In the genomic region with DNA sequence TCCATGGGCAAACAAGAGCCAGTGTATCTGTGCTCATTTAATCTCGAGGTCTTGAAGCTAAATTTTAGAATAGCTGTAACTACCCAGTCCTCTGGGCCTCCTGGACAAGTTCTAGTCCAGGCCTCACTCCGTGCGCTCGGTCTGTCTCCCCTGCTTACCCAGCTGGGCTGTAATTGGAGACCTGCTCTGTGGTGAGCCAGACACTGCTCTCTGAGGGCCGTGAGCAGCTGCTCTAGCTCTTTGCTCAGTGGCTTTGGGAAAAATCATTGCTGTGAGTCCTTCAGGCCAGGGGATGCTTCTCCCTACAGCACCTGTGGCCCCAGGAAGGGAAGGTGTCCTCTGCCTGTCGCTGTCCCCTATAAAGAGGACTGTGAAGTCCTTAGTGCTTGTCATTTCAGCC, we compare ENCODE assay signal across 31 mouse cellular contexts. TPM values are rescaled to one million over a fixed set of nuclear protein-coding genes. Genes with fewer than 3 reads are reported as not detected.
A peak's percentile ranks its signal among the peaks of the same experiment; 100 is the strongest.
DNase-seq lines count a peak whose midpoint lies in the region; ATAC-seq and TF ChIP-seq lines count a peak whose summit lies in the region.
"Had no signal": no experiment of that assay in that cellular context is flagged by ENCODE, and none has a peak within 500 bp of the region (broad histone marks: within the 10 kb centered on the region; RNA-seq: fewer than 3 reads in every experiment).

No protein-coding gene starts in this region.

- no peak overlapping the region for H3ac ChIP-seq in myocyte (ENCODE audit: control insufficient read depth, insufficient read length)

- WGBS in lung, embryonic 16.5 days: 59% methylated on average over 6 of the region's 6 CpGs
- WGBS in embryonic facial prominence, embryonic 12.5 days: 39% methylated on average over 6 of the region's 6 CpGs
- WGBS in forebrain, embryonic 12.5 days: 72% methylated on average over 6 of the region's 6 CpGs

- H3K27ac ChIP-seq in gastrocnemius, adult 2 months: peak overlapping the region; percentile 75
- H3K27ac ChIP-seq in lung, embryonic 16.5 days (ENCODE audit: low read length): no peak overlapping the region
- no peak overlapping the region for H3K27ac ChIP-seq in embryonic facial prominence, embryonic 12.5 days
- no peak overlapping the region for H3K27ac ChIP-seq in forebrain, embryonic 12.5 days
- H3K27ac ChIP-seq: forebrain, embryonic 10.5 days; hindbrain, embryonic 15.5 days; intestine, embryonic 15.5 days; midbrain, embryonic 12.5 days had no signal

- TF ChIP-seq POLR2A in myocyte (IDR thresholded peaks at IDR 0.05; ENCODE audit: insufficient read length, low read depth): no peak

- TF ChIP-seq CTCF in gastrocnemius, adult 2 months (IDR thresholded peaks at IDR 0.05): no peak

- no peak for ATAC-seq in lung, embryonic 16.5 days (ENCODE audit: low read depth)
- no peak for ATAC-seq in embryonic facial prominence, embryonic 12.5 days (ENCODE audit: insufficient number of reproducible peaks, insufficient read depth, low FRiP score, low TSS enrichment)
- no peak for ATAC-seq in forebrain, embryonic 12.5 days (ENCODE audit: low FRiP score)
- ATAC-seq: forebrain, postnatal 0 days; intestine, embryonic 15.5 days; Patski had no signal

- intact Hi-C loops in gastrocnemius, adult 2 months (cut with DNase I): no loop called here
- intact Hi-C loops in gastrocnemius, postnatal 36 days (cut with DNase I): no loop called here

- peaks cover 64% of the 10 kb centered on the region for H3K79me2 ChIP-seq in myocyte (ENCODE audit: control insufficient read depth, insufficient read depth)

- H3K9ac ChIP-seq in lung, embryonic 16.5 days (ENCODE audit: low read length): 0 out of 2 replicates have a peak overlapping the region, but pooled peaks have one; percentile 11
- peak overlapping the region; percentile 30; the same call in 1 of the 2 replicates for H3K9ac ChIP-seq in embryonic facial prominence, embryonic 12.5 days
- no peak overlapping the region for H3K9ac ChIP-seq in forebrain, embryonic 12.5 days
- H3K9ac ChIP-seq: forebrain, postnatal 0 days; hindbrain, embryonic 15.5 days; intestine, embryonic 15.5 days; midbrain, embryonic 12.5 days had no signal

- H3K27me3 ChIP-seq in lung, embryonic 16.5 days (ENCODE audit: control insufficient read depth, insufficient read depth, low read depth, low read length): no peaks in the 10 kb centered on the region
- H3K27me3 ChIP-seq in embryonic facial prominence, embryonic 12.5 days: no peaks in the 10 kb centered on the region
- H3K27me3 ChIP-seq in myocyte (ENCODE audit: control insufficient read depth, insufficient read depth, insufficient read length): no peaks in the 10 kb centered on the region
- no peaks in the 10 kb centered on the region for H3K27me3 ChIP-seq in forebrain, embryonic 12.5 days
- H3K27me3 ChIP-seq: hindbrain, embryonic 15.5 days; intestine, embryonic 15.5 days; midbrain, embryonic 12.5 days; Patski had no signal

- no peak overlapping the region for H3K4me2 ChIP-seq in lung, embryonic 16.5 days (ENCODE audit: low read depth, low read length)
- no peak overlapping the region for H3K4me2 ChIP-seq in embryonic facial prominence, embryonic 12.5 days (replicated peaks)
- H3K4me2 ChIP-seq in myocyte (ENCODE audit: low read depth): peak overlapping the region; percentile 63
- no peak overlapping the region for H3K4me2 ChIP-seq in forebrain, embryonic 12.5 days
- H3K4me2 ChIP-seq: hindbrain, embryonic 15.5 days; intestine, embryonic 15.5 days; midbrain, embryonic 12.5 days had no signal

- no peaks in the 10 kb centered on the region for H3K9me3 ChIP-seq in lung, embryonic 16.5 days (ENCODE audit: control insufficient read depth, low read length)
- H3K9me3 ChIP-seq in embryonic facial prominence, embryonic 12.5 days: no peaks in the 10 kb centered on the region
- no peaks in the 10 kb centered on the region for H3K9me3 ChIP-seq in forebrain, embryonic 12.5 days
- H3K9me3 ChIP-seq: forebrain, embryonic 10.5 days; hindbrain, embryonic 15.5 days; intestine, embryonic 15.5 days; midbrain, embryonic 12.5 days had no signal

- peaks cover 33% of the 10 kb centered on the region for H3K4me1 ChIP-seq in lung, embryonic 16.5 days (replicated peaks; ENCODE audit: control insufficient read depth, insufficient read depth, low read length)
- H3K4me1 ChIP-seq in embryonic facial prominence, embryonic 12.5 days: peaks cover 7% of the 10 kb centered on the region
- H3K4me1 ChIP-seq in forebrain, embryonic 12.5 days: peaks cover 7% of the 10 kb centered on the region

- DNase-seq in gastrocnemius, adult 2 months: peak; percentile 67
- DNase-seq in gastrocnemius, postnatal 36 days: no peak
- no peak for DNase-seq in lung, adult 18-20 months
- DNase-seq in frontal cortex, postnatal 36 days (ENCODE audit: low spot score in 2 of 2): no peak
- DNase-seq: cerebellum, adult 11-12 months; cerebellum, postnatal 10 days; forebrain, postnatal 0 days; heart, postnatal 4 days; kidney, adult 8-10 months; kidney, postnatal 10 days; layer of hippocampus, postnatal 36 days; lung, postnatal 10 days; thymus, adult 18-20 months; thymus, postnatal 4 days had no signal

- H3K4me3 ChIP-seq in gastrocnemius, adult 2 months: 0 out of 2 replicates have a peak overlapping the region, but pooled peaks have one; percentile 7
- no peak overlapping the region for H3K4me3 ChIP-seq in lung, embryonic 16.5 days (ENCODE audit: low read length)
- H3K4me3 ChIP-seq in embryonic facial prominence, embryonic 12.5 days: no peak overlapping the region
- no peak overlapping the region for H3K4me3 ChIP-seq in myocyte
- H3K4me3 ChIP-seq in forebrain, embryonic 12.5 days (replicated peaks): no peak overlapping the region
- H3K4me3 ChIP-seq: forebrain, embryonic 10.5 days; hindbrain, embryonic 15.5 days; intestine, embryonic 15.5 days; midbrain, embryonic 12.5 days had no signal

- H3K36me3 ChIP-seq in lung, embryonic 16.5 days (ENCODE audit: control insufficient read depth, insufficient read depth, low read length): no peaks in the 10 kb centered on the region
- H3K36me3 ChIP-seq in embryonic facial prominence, embryonic 12.5 days: no peaks in the 10 kb centered on the region
- peaks cover 6% of the 10 kb centered on the region for H3K36me3 ChIP-seq in myocyte (ENCODE audit: control insufficient read depth, insufficient read depth)
- no peaks in the 10 kb centered on the region for H3K36me3 ChIP-seq in forebrain, embryonic 12.5 days (replicated peaks)

TF ChIP-seq in myocyte, 11 proteins besides CTCF, POLR2A, EP300 and RAD21:
- no peak for TF ChIP-seq MAX (IDR thresholded peaks at IDR 0.05; ENCODE audit: low read depth)
- TF ChIP-seq TCF3 (IDR thresholded peaks at IDR 0.05; ENCODE audit: insufficient read length, low read depth): peak; percentile 63
- TF ChIP-seq SRF (IDR thresholded peaks at IDR 0.05; ENCODE audit: control insufficient read depth, insufficient read length, low read depth): no peak
- TF ChIP-seq TCF12 (IDR thresholded peaks at IDR 0.05; ENCODE audit: insufficient read depth, poor library complexity, severe bottlenecking): peak; percentile 68
- TF ChIP-seq POLR2AphosphoS2 (IDR thresholded peaks at IDR 0.05; ENCODE audit: insufficient read length, low read depth): no peak
- TF ChIP-seq MYOG (IDR thresholded peaks at IDR 0.05; ENCODE audit: control insufficient read depth in 1 of 3, insufficient read depth in 1 of 3, insufficient read length in 2 of 3, low read depth in 2 of 3): peak; percentile 72 to 97 (median 79)
- no peak for TF ChIP-seq E2F4 (IDR thresholded peaks at IDR 0.05; ENCODE audit: insufficient read depth)
- TF ChIP-seq USF1 (IDR thresholded peaks at IDR 0.05; ENCODE audit: low read depth): no peak
- TF ChIP-seq MYOD1 (IDR thresholded peaks at IDR 0.05; ENCODE audit: control insufficient read depth in 1 of 3, insufficient read length in 2 of 3, low read depth in 2 of 3): peak; percentile 95 to 99 (median 98)
- TF ChIP-seq CEBPB (IDR thresholded peaks at IDR 0.05; ENCODE audit: insufficient read depth, poor library complexity, severe bottlenecking): no peak
- no peak for TF ChIP-seq REST (IDR thresholded peaks at IDR 0.05; ENCODE audit: insufficient read depth, insufficient read length)

RNA-seq across cellular contexts. Expression of a gene that starts 28.3 kb away (rescaled TPM):
- 10 to 100 TPM; 12.7 to 22.8 TPM for total RNA-seq in gastrocnemius, adult 2 months (2021)
- total RNA-seq in gastrocnemius, postnatal 36 days (2021): 10 to 100 TPM; 15.0 to 18.5 TPM
- polyA plus RNA-seq in lung, embryonic 16.5 days (2015; fragmentation: Nextera tagmentation; extraction: Ambion mirVana): 66.5 and 69.0 TPM in 2 replicates
- 57.9 and 69.8 TPM in 2 replicates for polyA plus RNA-seq in embryonic facial prominence, embryonic 12.5 days (2016; fragmentation: Nextera tagmentation; extraction: Ambion mirVana)
- polyA plus RNA-seq in myocyte (2012; fragmentation: generic; extraction: Trizol): 167 TPM
- 85.9 and 86.7 TPM in 2 replicates for polyA plus RNA-seq in forebrain, embryonic 12.5 days (2016; fragmentation: Nextera tagmentation; extraction: Ambion mirVana)

RNA-seq across cellular contexts. Expression of a gene that starts 47.5 kb away (rescaled TPM):
- not detected for total RNA-seq in gastrocnemius, adult 2 months (2021)
- not detected for total RNA-seq in gastrocnemius, postnatal 36 days (2021)
- 0.54 and 0.87 TPM in 2 replicates for polyA plus RNA-seq in lung, embryonic 16.5 days (2015; fragmentation: Nextera tagmentation; extraction: Ambion mirVana)
- polyA plus RNA-seq in embryonic facial prominence, embryonic 12.5 days (2016; fragmentation: Nextera tagmentation; extraction: Ambion mirVana): 0.09 TPM in 1 of 2 replicates, not detected in the other
- polyA plus RNA-seq in myocyte (2012; fragmentation: generic; extraction: Trizol): not detected
- not detected in 2 replicates for polyA plus RNA-seq in forebrain, embryonic 12.5 days (2016; fragmentation: Nextera tagmentation; extraction: Ambion mirVana)
- total RNA-seq: adrenal gland, adult 18-20 months; adrenal gland, postnatal 4 days; forebrain, postnatal 0 days; heart, adult 18-20 months; heart, postnatal 4 days; layer of hippocampus, postnatal 36 days; left cerebral cortex, postnatal 25 days; liver, adult 2 months; monocyte, adult 5-6 weeks had no signal
- polyA plus RNA-seq: cortical plate, adult 2 months; forebrain, embryonic 10.5 days; forebrain, postnatal 0 days; hindbrain, embryonic 15.5 days; liver, adult 2 months; liver, embryonic 16.5 days; Patski had no signal

RNA-seq across cellular contexts. Expression of a gene that starts 54.0 kb away (rescaled TPM):
- under 1 TPM; 0.13 to 0.45 TPM for total RNA-seq in gastrocnemius, adult 2 months (2021)
- total RNA-seq in gastrocnemius, postnatal 36 days (2021): under 1 TPM; 0.27 to 0.43 TPM
- 6.6 and 10.1 TPM in 2 replicates for polyA plus RNA-seq in lung, embryonic 16.5 days (2015; fragmentation: Nextera tagmentation; extraction: Ambion mirVana)
- 6.4 and 6.6 TPM in 2 replicates for polyA plus RNA-seq in embryonic facial prominence, embryonic 12.5 days (2016; fragmentation: Nextera tagmentation; extraction: Ambion mirVana)
- 0.65 TPM for polyA plus RNA-seq in myocyte (2012; fragmentation: generic; extraction: Trizol)
- polyA plus RNA-seq in forebrain, embryonic 12.5 days (2016; fragmentation: Nextera tagmentation; extraction: Ambion mirVana): 1.8 and 2.1 TPM in 2 replicates
